Mouse (Mus musculus): ENCODE measurements around the gene Col9a3. TPM values are rescaled to one million over a fixed set of nuclear protein-coding genes. Genes with fewer than 3 reads are reported as not detected.

Col9a3 gene
- polyA plus RNA-seq, 1 experiment: 25.2 TPM

GRCm38 (mm10) chr2:180588736-180589122 lies 8.9 kb upstream of the Col9a3 start:
- no peaks in the 10 kb centered on the region for H3K36me3 ChIP-seq (ENCODE audit: control insufficient read depth, insufficient read depth, low read length)
- H3K4me1 ChIP-seq (ENCODE audit: control insufficient read depth, insufficient read depth, low read length): peaks cover 3% of the 10 kb centered on the region
- peak overlapping the region; percentile 88 for H3K27ac ChIP-seq (ENCODE audit: control insufficient read depth, insufficient read depth, low read depth, low read length)
- H3K27me3 ChIP-seq (ENCODE audit: control insufficient read depth, insufficient read depth, low read length): no peaks in the 10 kb centered on the region
- TF ChIP-seq POLR2A (IDR thresholded peaks at IDR 0.05; ENCODE audit: control insufficient read depth, low read depth, low read length) (no peak), CTCF (IDR thresholded peaks at IDR 0.05; ENCODE audit: control insufficient read depth, insufficient read depth, insufficient replicate concordance, low read depth, low read length) (no peak)
- H3K4me3 ChIP-seq (ENCODE audit: control insufficient read depth, low read depth, low read length): peak overlapping the region; percentile 92

GRCm38 (mm10) chr2:180589123-180589831 lies 8.3 kb upstream of the Col9a3 start, which contains the start of gene Ogfr:
TSS of gene Ogfr (plus strand) at chr2:180589245.
- no peak for TF ChIP-seq CTCF (IDR thresholded peaks at IDR 0.05; ENCODE audit: control insufficient read depth, insufficient read depth, insufficient replicate concordance, low read depth, low read length)
- peak; percentile 65; the same call in 1 of the 2 replicates for TF ChIP-seq POLR2A (IDR thresholded peaks at IDR 0.05; ENCODE audit: control insufficient read depth, low read depth, low read length)
- Histone ChIP-seq H3K4me3 (ENCODE audit: control insufficient read depth, low read depth, low read length) (peak within 1 kb of the TSS; percentile 92), H3K27ac (ENCODE audit: control insufficient read depth, insufficient read depth, low read depth, low read length) (peak within 1 kb of the TSS; percentile 88), H3K36me3 (ENCODE audit: control insufficient read depth, insufficient read depth, low read length) (no peaks in the 10 kb centered on the region; the same call in 1 of the 2 replicates), H3K27me3 (ENCODE audit: control insufficient read depth, insufficient read depth, low read length) (no peaks in the 10 kb centered on the region), H3K4me1 (ENCODE audit: control insufficient read depth, insufficient read depth, low read length) (peaks cover 3% of the 10 kb centered on the region)

GRCm38 (mm10) chr2:180598157-180598705 lies 641 bp downstream of the Col9a3 start:
- peaks cover 1% of the 10 kb centered on the region; the same call in 1 of the 2 replicates for H3K36me3 ChIP-seq (ENCODE audit: control insufficient read depth, insufficient read depth, low read length)
- no peaks in the 10 kb centered on the region for H3K27me3 ChIP-seq (ENCODE audit: control insufficient read depth, insufficient read depth, low read length)
- H3K27ac ChIP-seq (ENCODE audit: control insufficient read depth, insufficient read depth, low read depth, low read length): no peak overlapping the region
- peaks cover 8% of the 10 kb centered on the region for H3K4me1 ChIP-seq (ENCODE audit: control insufficient read depth, insufficient read depth, low read length)
- peak overlapping the region; percentile 80 for H3K4me3 ChIP-seq (ENCODE audit: control insufficient read depth, low read depth, low read length)
- TF ChIP-seq CTCF (IDR thresholded peaks at IDR 0.05; ENCODE audit: control insufficient read depth, insufficient read depth, insufficient replicate concordance, low read depth, low read length): no peak
- no peak for TF ChIP-seq POLR2A (IDR thresholded peaks at IDR 0.05; ENCODE audit: control insufficient read depth, low read depth, low read length)

- H3K27me3 ChIP-seq (ENCODE audit: control insufficient read depth, insufficient read depth, low read length): no peaks in the 10 kb centered on the region
- peaks cover 8% of the 10 kb centered on the region for H3K4me1 ChIP-seq (ENCODE audit: control insufficient read depth, insufficient read depth, low read length)
- H3K4me3 ChIP-seq (ENCODE audit: control insufficient read depth, low read depth, low read length): no peak overlapping the region
Measured at GRCm38 (mm10) chr2:180600569-180601021, 3.0 kb downstream of the Col9a3 start.

GRCm38 (mm10) chr2:180604781-180605180 lies 7.2 kb downstream of the Col9a3 start:
- no peak for TF ChIP-seq CTCF (IDR thresholded peaks at IDR 0.05; ENCODE audit: control insufficient read depth, insufficient read depth, insufficient replicate concordance, low read depth, low read length)
- TF ChIP-seq POLR2A (IDR thresholded peaks at IDR 0.05; ENCODE audit: control insufficient read depth, low read depth, low read length): no peak
- H3K27ac ChIP-seq (ENCODE audit: control insufficient read depth, insufficient read depth, low read depth, low read length): no peak overlapping the region
- H3K27me3 ChIP-seq (ENCODE audit: control insufficient read depth, insufficient read depth, low read length): no peaks in the 10 kb centered on the region

More at GRCm38 (mm10) chr2:180600569-180601021, 3.0 kb downstream of the Col9a3 start:
- TF ChIP-seq POLR2A (IDR thresholded peaks at IDR 0.05; ENCODE audit: control insufficient read depth, low read depth, low read length) (no peak), CTCF (IDR thresholded peaks at IDR 0.05; ENCODE audit: control insufficient read depth, insufficient read depth, insufficient replicate concordance, low read depth, low read length) (no peak)
- Histone ChIP-seq H3K27ac (ENCODE audit: control insufficient read depth, insufficient read depth, low read depth, low read length) (no peak overlapping the region), H3K36me3 (ENCODE audit: control insufficient read depth, insufficient read depth, low read length) (no peaks in the 10 kb centered on the region)

GRCm38 (mm10) chr2:180610283-180610682 lies 12.7 kb downstream of the Col9a3 start:
- Histone ChIP-seq H3K36me3 (ENCODE audit: control insufficient read depth, insufficient read depth, low read length) (no peaks in the 10 kb centered on the region), H3K27ac (ENCODE audit: control insufficient read depth, insufficient read depth, low read depth, low read length) (no peak overlapping the region), H3K4me1 (ENCODE audit: control insufficient read depth, insufficient read depth, low read length) (no peaks in the 10 kb centered on the region), H3K27me3 (ENCODE audit: control insufficient read depth, insufficient read depth, low read length) (no peaks in the 10 kb centered on the region), H3K4me3 (ENCODE audit: control insufficient read depth, low read depth, low read length) (no peak overlapping the region)
- TF ChIP-seq POLR2A (IDR thresholded peaks at IDR 0.05; ENCODE audit: control insufficient read depth, low read depth, low read length): no peak
- TF ChIP-seq CTCF (IDR thresholded peaks at IDR 0.05; ENCODE audit: control insufficient read depth, insufficient read depth, insufficient replicate concordance, low read depth, low read length): no peak

More at GRCm38 (mm10) chr2:180604781-180605180, 7.2 kb downstream of the Col9a3 start:
- no peaks in the 10 kb centered on the region for H3K36me3 ChIP-seq (ENCODE audit: control insufficient read depth, insufficient read depth, low read length)
- H3K4me1 ChIP-seq (ENCODE audit: control insufficient read depth, insufficient read depth, low read length): no peaks in the 10 kb centered on the region
- no peak overlapping the region for H3K4me3 ChIP-seq (ENCODE audit: control insufficient read depth, low read depth, low read length)

- Histone ChIP-seq H3K4me1 (ENCODE audit: control insufficient read depth, insufficient read depth, low read length) (no peaks in the 10 kb centered on the region), H3K36me3 (ENCODE audit: control insufficient read depth, insufficient read depth, low read length) (no peaks in the 10 kb centered on the region), H3K4me3 (ENCODE audit: control insufficient read depth, low read depth, low read length) (no peak overlapping the region), H3K27ac (ENCODE audit: control insufficient read depth, insufficient read depth, low read depth, low read length) (no peak overlapping the region), H3K27me3 (ENCODE audit: control insufficient read depth, insufficient read depth, low read length) (no peaks in the 10 kb centered on the region)
- TF ChIP-seq POLR2A (IDR thresholded peaks at IDR 0.05; ENCODE audit: control insufficient read depth, low read depth, low read length) (no peak), CTCF (IDR thresholded peaks at IDR 0.05; ENCODE audit: control insufficient read depth, insufficient read depth, insufficient replicate concordance, low read depth, low read length) (no peak)
Measured at GRCm38 (mm10) chr2:180611882-180612281, 14.3 kb downstream of the Col9a3 start.

All from testis, adult 2 months (tissue).